Mouse (Mus musculus) testis, adult 2 months (tissue): Measurements from ENCODE around the gene Rars. TPM values are rescaled to one million over a fixed set of nuclear protein-coding genes. Genes with fewer than 3 reads are reported as not detected.

ENCODE experiments used
- H3K27ac ChIP-seq: fragments of 200-500 bp; 2 replicates; pipeline ENCODE4 v1.5.1; 2012; ENCODE audit warnings: low read depth, low read length; ENCODE audit not compliant: control insufficient read depth, insufficient read depth
- H3K27me3 ChIP-seq: fragments of 200-500 bp; 2 replicates; pipeline ENCODE4 v1.6.1; 2012; ENCODE audit warnings: mild to moderate bottlenecking, low read length, moderate library complexity; ENCODE audit not compliant: control insufficient read depth, insufficient read depth
- H3K36me3 ChIP-seq: fragments of 200-500 bp; 2 replicates; pipeline ENCODE4 v1.6.1; 2012; ENCODE audit warnings: mild to moderate bottlenecking, low read length; ENCODE audit not compliant: control insufficient read depth, insufficient read depth
- H3K4me1 ChIP-seq: fragments of 200-500 bp; 2 replicates; pipeline ENCODE4 v1.6.1; 2012; ENCODE audit warnings: low read length; ENCODE audit not compliant: control insufficient read depth, insufficient read depth
- H3K4me3 ChIP-seq: fragments of 200-500 bp; 2 replicates; pipeline ENCODE4 v1.5.1; 2012; ENCODE audit warnings: low read depth, mild to moderate bottlenecking, low read length, moderate library complexity, mixed read lengths; ENCODE audit not compliant: control insufficient read depth
- CTCF ChIP-seq: fragments of 200-500 bp; IDR thresholded peaks from 2 replicates; pipeline ENCODE4 v1.5.1; 2012; ENCODE audit warnings: low read depth, mild to moderate bottlenecking, inconsistent platforms, low read length, moderate library complexity; ENCODE audit not compliant: control insufficient read depth, insufficient read depth, insufficient replicate concordance
- POLR2A ChIP-seq: fragments of 200-500 bp; IDR thresholded peaks from 2 replicates; pipeline ENCODE4 v1.6.1; 2012; ENCODE audit warnings: low read depth, mild to moderate bottlenecking, inconsistent platforms, low read length, moderate library complexity; ENCODE audit not compliant: control insufficient read depth
- polyA plus RNA-seq: library from polyadenylated mRNA; depleted of rRNA; stranded (reverse); fragments of >200 nt; gene quantifications from 2 replicates; pipeline ENCODE4 v1.2.3, GENCODE M21; 2012

Gene Rars
- polyA plus RNA-seq, 1 experiment = 9.3 TPM

GRCm38 (mm10) chr11:35837156-35838126, 3.1 kb upstream of the Rars start:
- Histone ChIP-seq H3K4me3 (no peak overlapping the region), H3K4me1 (peaks cover 2% of the 10 kb centered on the region), H3K36me3 (no peaks in the 10 kb centered on the region), H3K27me3 (no peaks in the 10 kb centered on the region), H3K27ac (no peak overlapping the region; the same call in 1 of the 2 replicates)
- TF ChIP-seq POLR2A (no peak), CTCF (no peak)

GRCm38 (mm10) chr11:35833270-35833669, 1.0 kb downstream of the Rars start:
- TF ChIP-seq CTCF (no peak), POLR2A (no peak)
- no peaks in the 10 kb centered on the region; the same call in 1 of the 2 replicates for H3K4me1 ChIP-seq
- H3K27ac ChIP-seq = no peak overlapping the region
- no peaks in the 10 kb centered on the region for H3K36me3 ChIP-seq
- no peak overlapping the region for H3K4me3 ChIP-seq
- no peaks in the 10 kb centered on the region for H3K27me3 ChIP-seq

- no peaks in the 10 kb centered on the region for H3K36me3 ChIP-seq
- H3K4me3 ChIP-seq = no peak overlapping the region
- H3K4me1 ChIP-seq = no peaks in the 10 kb centered on the region; the same call in 1 of the 2 replicates
- no peak for TF ChIP-seq CTCF
- TF ChIP-seq POLR2A = no peak
- H3K27me3 ChIP-seq = no peaks in the 10 kb centered on the region
- H3K27ac ChIP-seq = no peak overlapping the region
Observed at GRCm38 (mm10) chr11:35832139-35832538, 2.2 kb downstream of the Rars start.

- TF ChIP-seq CTCF = no peak
- TF ChIP-seq POLR2A = no peak
- H3K4me3 ChIP-seq = no peak overlapping the region
- no peaks in the 10 kb centered on the region for H3K36me3 ChIP-seq
- H3K27ac ChIP-seq = no peak overlapping the region
- H3K27me3 ChIP-seq = no peaks in the 10 kb centered on the region
- H3K4me1 ChIP-seq = no peaks in the 10 kb centered on the region
Observed at GRCm38 (mm10) chr11:35827714-35828113, 6.6 kb downstream of the Rars start.

GRCm38 (mm10) chr11:35816316-35816715, 18.0 kb downstream of the Rars start:
- TF ChIP-seq CTCF (no peak), POLR2A (no peak)
- H3K4me1 ChIP-seq = no peaks in the 10 kb centered on the region
- H3K4me3 ChIP-seq = no peak overlapping the region
- no peaks in the 10 kb centered on the region for H3K27me3 ChIP-seq
- no peak overlapping the region for H3K27ac ChIP-seq
- peaks cover 1% of the 10 kb centered on the region for H3K36me3 ChIP-seq

GRCm38 (mm10) chr11:35811458-35811857, 22.8 kb downstream of the Rars start:
- no peaks in the 10 kb centered on the region for H3K4me1 ChIP-seq
- H3K36me3 ChIP-seq = peaks cover 3% of the 10 kb centered on the region

GRCm38 (mm10) chr11:35801332-35801731, 33.0 kb downstream of the Rars start:
- Histone ChIP-seq H3K36me3 (no peaks in the 10 kb centered on the region), H3K4me1 (no peaks in the 10 kb centered on the region; the same call in 1 of the 2 replicates), H3K4me3 (no peak overlapping the region), H3K27me3 (peaks cover 3% of the 10 kb centered on the region; the same call in 1 of the 2 replicates), H3K27ac (no peak overlapping the region)
- TF ChIP-seq CTCF (no peak), POLR2A (no peak)

More at GRCm38 (mm10) chr11:35811458-35811857, 22.8 kb downstream of the Rars start:
- no peak overlapping the region for H3K27ac ChIP-seq
- no peak overlapping the region for H3K4me3 ChIP-seq
- TF ChIP-seq POLR2A (no peak), CTCF (no peak)
- no peaks in the 10 kb centered on the region for H3K27me3 ChIP-seq
